Mouse (Mus musculus) spleen, adult 2 months (tissue): ENCODE results near the gene Cnr1.

Experiments
- CTCF ChIP-seq: fragments of 200-500 bp; IDR thresholded peaks from 2 replicates; pipeline ENCODE4 v1.5.1; 2011; ENCODE audit warnings: mild to moderate bottlenecking, inconsistent platforms; ENCODE audit not compliant: insufficient read depth, insufficient read length, insufficient replicate concordance; ENCODE audit errors: extremely low read depth
- POLR2A ChIP-seq: fragments of 200-500 bp; IDR thresholded peaks from 2 replicates; pipeline ENCODE4 v1.6.1; 2011; ENCODE audit warnings: low read depth, low read length, inconsistent platforms

DNA sequence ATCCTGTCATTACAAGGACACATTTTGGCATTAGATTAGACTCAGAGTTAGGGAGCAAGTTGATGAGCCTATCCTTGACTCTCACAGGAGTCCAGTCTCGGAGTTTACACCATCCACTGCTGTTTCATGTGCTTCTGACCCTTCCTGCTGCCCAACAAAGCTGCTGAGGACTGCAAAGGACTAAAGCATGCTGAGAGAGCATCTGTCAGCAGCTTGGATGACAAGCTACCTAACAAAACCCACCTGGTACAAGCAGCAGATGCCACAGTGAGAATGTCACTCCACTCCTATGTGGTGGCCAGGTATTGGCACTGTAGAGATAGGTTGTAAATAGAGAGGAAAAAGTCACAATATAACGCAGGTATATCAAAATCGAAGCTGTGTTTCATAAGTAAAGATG is 22.7 kb upstream of the Cnr1 start:
- TF ChIP-seq POLR2A = no peak
- no peak for TF ChIP-seq CTCF
